Mouse (Mus musculus) layer of hippocampus, adult 9-10 months (tissue): Measurements from ENCODE around the gene Fam129a.

Source experiments
- DNase-seq: peaks from one replicate; pipeline ENCODE4 v3.0.0; 2022; ENCODE audit warnings: low spot score

Fam129a gene

GRCm38 (mm10) chr1:151699363-151699762, 128.4 kb downstream of the Fam129a start:
- DNase-seq = no peak

GRCm38 (mm10) chr1:151702816-151703215, 131.8 kb downstream of the Fam129a start:
- no peak for DNase-seq

GRCm38 (mm10) chr1:151705723-151706396, 134.9 kb downstream of the Fam129a start:
- DNase-seq = peak; percentile 92

- no peak for DNase-seq
These were observed 135.4 kb downstream of the Fam129a start for GRCm38 (mm10) chr1:151706397-151706752.

GRCm38 (mm10) chr1:151708966-151709733, 138.2 kb downstream of the Fam129a start:
- DNase-seq = no peak

GRCm38 (mm10) chr1:151709734-151710022, 138.7 kb downstream of the Fam129a start:
- DNase-seq = no peak

- no peak for DNase-seq
These were observed 139.6 kb downstream of the Fam129a start for GRCm38 (mm10) chr1:151710424-151711055.

- DNase-seq = no peak
These were observed 140.1 kb downstream of the Fam129a start for GRCm38 (mm10) chr1:151711062-151711461.

GRCm38 (mm10) chr1:151712664-151713063, 141.7 kb downstream of the Fam129a start:
- no peak for DNase-seq

- DNase-seq = no peak
These were observed 142.6 kb downstream of the Fam129a start for GRCm38 (mm10) chr1:151713622-151714021.

GRCm38 (mm10) chr1:151716024-151716710, 145.2 kb downstream of the Fam129a start:
- DNase-seq = no peak

GRCm38 (mm10) chr1:151717624-151718023, 146.6 kb downstream of the Fam129a start:
- no peak for DNase-seq

- DNase-seq = no peak
These were observed 147.6 kb downstream of the Fam129a start for GRCm38 (mm10) chr1:151718575-151718974.

- DNase-seq = no peak
These were observed 148.9 kb downstream of the Fam129a start for GRCm38 (mm10) chr1:151719911-151720310.

- DNase-seq = no peak
These were observed 149.6 kb downstream of the Fam129a start for GRCm38 (mm10) chr1:151720566-151720965.

GRCm38 (mm10) chr1:151721357-151721983, 150.5 kb downstream of the Fam129a start:
- DNase-seq = no peak

GRCm38 (mm10) chr1:151723771-151724170, 152.8 kb downstream of the Fam129a start:
- DNase-seq = no peak

GRCm38 (mm10) chr1:151725590-151725989, 154.6 kb downstream of the Fam129a start:
- no peak for DNase-seq

- DNase-seq = no peak
These were observed 155.4 kb downstream of the Fam129a start for GRCm38 (mm10) chr1:151726358-151726757.

GRCm38 (mm10) chr1:151728141-151728540, 157.2 kb downstream of the Fam129a start:
- no peak for DNase-seq

GRCm38 (mm10) chr1:151737146-151737545, 166.2 kb downstream of the Fam129a start:
- no peak for DNase-seq

GRCm38 (mm10) chr1:151741199-151741621, 170.2 kb downstream of the Fam129a start:
- DNase-seq = no peak
